Mouse (Mus musculus) embryonic facial prominence, embryonic 11.5 days (tissue): ENCODE results near the gene Pla2g2f. TPM values are rescaled to one million over a fixed set of nuclear protein-coding genes. Genes with fewer than 3 reads are reported as not detected.

Experiments used
- ATAC-seq: fragments of 200-750 bp; cut with Nextera tagmentation; replicated peaks from 2 replicates; pipeline ENCODE4 v1.8.0; 2017; ENCODE audit warnings: low read depth; ENCODE audit not compliant: insufficient number of reproducible peaks, low FRiP score, low TSS enrichment
- DNase-seq: peaks from one replicate; pipeline ENCODE4 v3.0.0-alpha.2; 2015; ENCODE audit warnings: low spot score
- H3K27ac ChIP-seq: fragments of 300-500 bp; sonication (generic); replicated peaks from 2 replicates; pipeline ENCODE4 v1.5.1; 2014; ENCODE audit warnings: mild to moderate bottlenecking, low read depth, low read length, control low read depth
- H3K27me3 ChIP-seq: fragments of 300-500 bp; sonication (generic); 2 replicates; pipeline ENCODE4 v1.6.1; 2014; ENCODE audit warnings: mild to moderate bottlenecking, low read length, moderate library complexity, mixed read lengths; ENCODE audit not compliant: control insufficient read depth, insufficient read depth
- H3K36me3 ChIP-seq: fragments of 300-500 bp; sonication (generic); replicated peaks from 2 replicates; pipeline ENCODE4 v1.6.1; 2014; ENCODE audit warnings: low read depth, mild to moderate bottlenecking, low read length, moderate library complexity, mixed read lengths; ENCODE audit not compliant: control insufficient read depth, insufficient read depth
- H3K4me1 ChIP-seq: fragments of 300-500 bp; sonication (generic); 2 replicates; pipeline ENCODE4 v1.6.1; 2014; ENCODE audit warnings: low read length, mixed read lengths; ENCODE audit not compliant: control insufficient read depth, insufficient read depth
- H3K4me2 ChIP-seq: fragments of 300-500 bp; sonication (generic); 2 replicates; pipeline ENCODE4 v1.6.1; 2014; ENCODE audit warnings: low read depth, mild to moderate bottlenecking, control low read depth, low read length, moderate library complexity
- H3K4me3 ChIP-seq: fragments of 300-500 bp; sonication (generic); 2 replicates; pipeline ENCODE4 v1.5.1; 2014; ENCODE audit warnings: low read depth, low read length, control low read depth
- H3K9ac ChIP-seq: fragments of 300-500 bp; sonication (generic); replicated peaks from 2 replicates; pipeline ENCODE4 v1.6.1; 2014; ENCODE audit warnings: mild to moderate bottlenecking, control low read depth, low read length
- H3K9me3 ChIP-seq: fragments of 300-500 bp; sonication (generic); replicated peaks from 2 replicates; pipeline ENCODE4 v1.6.1; 2016; ENCODE audit warnings: mild to moderate bottlenecking, low read length, inconsistent platforms, mixed read lengths; ENCODE audit not compliant: control insufficient read depth
- WGBS: fragments of 180-500 bp; shearing (Covaris S2); extraction: QIAGEN DNeasy Blood & Tissue Kit; methylation state at CpG from one replicate; pipeline ENCODE4 v1.1.7; 2014; 5-methylcytosine and 5-hydroxymethylcytosine counted together
- polyA plus RNA-seq: library from polyadenylated mRNA; unstranded; fragments of >200 nt; fragmentation: Nextera tagmentation; extraction: Ambion mirVana; gene quantifications from 2 replicates; pipeline ENCODE4 v1.2.1, GENCODE M21; 2014

The Pla2g2f gene
- polyA plus RNA-seq, 1 experiment from 2014 or later: not detected

DNA sequence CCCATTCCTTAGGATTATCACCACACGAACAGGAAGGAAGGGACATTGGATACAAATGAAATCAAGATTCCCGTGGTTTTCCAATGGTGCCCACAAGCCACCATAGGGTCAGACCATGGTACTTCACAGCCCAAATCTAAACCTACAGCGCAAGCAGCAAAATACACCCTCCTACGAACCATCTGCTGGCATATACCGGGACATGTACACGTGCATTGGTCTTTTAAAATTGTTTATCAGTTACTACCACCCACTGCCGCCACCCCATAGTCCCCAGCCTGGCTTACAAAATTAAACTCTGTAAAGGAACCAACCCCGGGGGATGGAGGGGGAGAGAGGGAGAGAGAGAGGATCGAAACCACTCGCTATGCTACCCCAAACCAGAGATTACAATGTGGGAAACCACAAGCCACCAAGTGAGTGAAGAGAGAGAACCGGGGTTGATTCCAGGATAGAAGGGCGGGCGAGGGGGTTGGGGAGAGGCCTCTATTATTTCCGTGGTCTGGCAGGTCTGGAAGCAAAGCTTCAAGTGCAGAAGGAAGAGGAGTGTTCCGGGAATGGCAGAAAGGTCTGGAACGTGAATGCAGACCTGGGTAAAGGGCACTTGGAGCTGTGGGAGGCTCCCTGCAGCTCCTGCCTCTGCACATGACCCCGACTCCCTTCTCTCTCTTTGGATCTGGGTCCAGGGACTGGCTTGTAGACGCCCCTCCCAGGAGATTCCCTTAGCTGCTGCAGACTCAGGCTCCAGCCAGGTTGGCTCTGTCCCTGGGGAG is 32.9 kb downstream of the Pla2g2f start, which contains the start of gene Pla2g2c:
Pla2g2c (plus strand) TSS at position 439 of the 773 bp plus-strand sequence.
- H3K27me3 ChIP-seq: no peaks in the 10 kb centered on the region
- peaks cover 2% of the 10 kb centered on the region; the same call in 1 of the 2 replicates for H3K4me1 ChIP-seq
- H3K4me3 ChIP-seq: peak within 1 kb of the TSS; percentile 21
- H3K27ac ChIP-seq: no peak within 1 kb of the TSS
- no peaks in the 10 kb centered on the region for H3K36me3 ChIP-seq
- 50% methylated on average over 18 of the region's 18 CpGs for WGBS
- ATAC-seq: no peak
- no peaks in the 10 kb centered on the region for H3K9me3 ChIP-seq
- peak within 1 kb of the TSS; percentile 63 for H3K4me2 ChIP-seq
- no peak for DNase-seq
- H3K9ac ChIP-seq: peak within 1 kb of the TSS; percentile 30

DNA sequence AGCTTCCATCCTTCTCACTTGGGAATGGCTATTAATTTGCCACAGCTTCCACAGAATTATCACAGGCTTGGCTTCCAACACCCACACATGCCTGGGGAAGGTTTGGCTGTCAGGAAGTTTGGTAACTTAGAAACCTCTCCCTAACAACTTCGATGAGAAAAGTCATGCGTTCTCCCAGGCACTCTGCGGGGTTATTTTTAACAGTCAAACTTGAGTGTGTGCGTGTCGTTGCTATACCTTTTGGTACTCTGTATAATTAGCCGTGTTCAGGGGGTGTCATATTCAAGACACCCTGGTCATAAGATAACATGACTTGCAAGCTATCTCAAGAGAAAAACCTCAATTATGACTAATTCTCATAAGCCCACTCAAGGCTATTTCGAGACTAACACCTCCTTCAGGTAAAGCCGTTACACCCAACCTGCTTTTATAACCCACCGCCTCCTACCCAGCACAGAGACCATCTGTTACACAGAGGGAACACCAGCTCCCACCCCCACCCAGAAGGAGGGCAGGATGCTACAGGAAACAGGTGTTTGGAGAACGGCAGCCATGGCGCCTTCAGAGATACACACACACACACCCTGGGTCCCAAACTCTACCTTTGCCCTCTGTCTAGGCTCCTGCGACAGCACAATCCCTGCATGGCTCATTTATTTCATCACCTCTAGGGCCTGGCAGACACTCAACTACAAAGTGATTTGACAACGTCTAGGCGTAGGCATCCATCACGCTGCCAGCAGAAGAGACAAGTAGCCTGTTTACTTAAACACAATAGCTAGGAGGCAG is 33.7 kb downstream of the Pla2g2f start:
- no peak for DNase-seq
- ATAC-seq: no peak
- Histone ChIP-seq H3K27ac (no peak overlapping the region), H3K9ac (no peak overlapping the region), H3K4me1 (peaks cover 2% of the 10 kb centered on the region; the same call in 1 of the 2 replicates), H3K9me3 (no peaks in the 10 kb centered on the region), H3K36me3 (no peaks in the 10 kb centered on the region), H3K4me2 (no peak overlapping the region), H3K4me3 (no peak overlapping the region), H3K27me3 (no peaks in the 10 kb centered on the region)
- WGBS: 75% methylated on average over 15 of the region's 15 CpGs

DNA sequence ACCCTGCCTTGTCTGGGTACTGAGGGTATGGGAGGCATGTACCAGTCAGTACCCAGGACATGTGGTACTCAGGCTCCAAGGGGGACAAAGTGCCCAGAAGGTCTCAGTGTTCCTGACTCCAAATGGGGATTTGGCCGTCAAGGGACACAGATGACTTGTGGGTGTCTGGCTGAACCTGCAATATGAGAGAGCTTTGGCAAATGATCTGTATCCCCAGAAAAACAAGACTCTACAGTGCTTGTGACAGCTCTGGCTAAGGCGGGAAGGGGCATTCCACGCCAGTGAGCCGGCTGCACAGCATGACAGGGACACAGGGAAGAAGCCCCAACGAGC is 38.2 kb downstream of the Pla2g2f start:
- WGBS: 80% methylated on average over 5 of the region's 5 CpGs
- Histone ChIP-seq H3K4me1 (no peaks in the 10 kb centered on the region), H3K4me3 (no peak overlapping the region), H3K27me3 (no peaks in the 10 kb centered on the region), H3K9me3 (no peaks in the 10 kb centered on the region), H3K4me2 (no peak overlapping the region), H3K36me3 (no peaks in the 10 kb centered on the region), H3K9ac (no peak overlapping the region), H3K27ac (no peak overlapping the region)
- ATAC-seq (no peak), DNase-seq (no peak)

- no peaks in the 10 kb centered on the region for H3K36me3 ChIP-seq
- H3K4me2 ChIP-seq: no peak overlapping the region
- no peaks in the 10 kb centered on the region for H3K27me3 ChIP-seq
- WGBS: 85% methylated on average over 5 of the region's 5 CpGs
- no peak overlapping the region for H3K27ac ChIP-seq
- no peak overlapping the region for H3K4me3 ChIP-seq
- H3K9ac ChIP-seq: no peak overlapping the region
- DNase-seq (no peak), ATAC-seq (no peak)
- no peaks in the 10 kb centered on the region for H3K4me1 ChIP-seq
- H3K9me3 ChIP-seq: no peaks in the 10 kb centered on the region
These were observed 38.7 kb downstream of the Pla2g2f start for GRCm38 (mm10) chr4:138718586-138719263.

GRCm38 (mm10) chr4:138716697-138717096 is 40.7 kb downstream of the Pla2g2f start:
- H3K27ac ChIP-seq: no peak overlapping the region
- H3K9me3 ChIP-seq: no peaks in the 10 kb centered on the region

GRCm38 (mm10) chr4:138714186-138714585 is 43.2 kb downstream of the Pla2g2f start:
- no peaks in the 10 kb centered on the region for H3K36me3 ChIP-seq
- no peak overlapping the region for H3K4me2 ChIP-seq
- no peak overlapping the region for H3K27ac ChIP-seq
- no peak overlapping the region for H3K4me3 ChIP-seq
- H3K9ac ChIP-seq: no peak overlapping the region
- WGBS: 85% methylated on average over 1 of the region's 1 CpGs
- H3K9me3 ChIP-seq: no peaks in the 10 kb centered on the region
- no peaks in the 10 kb centered on the region for H3K27me3 ChIP-seq
- ATAC-seq (no peak), DNase-seq (no peak)
- no peaks in the 10 kb centered on the region for H3K4me1 ChIP-seq

More at GRCm38 (mm10) chr4:138716697-138717096, 40.7 kb downstream of the Pla2g2f start:
- H3K4me1 ChIP-seq: no peaks in the 10 kb centered on the region
- no peak overlapping the region for H3K4me2 ChIP-seq
- no peak overlapping the region for H3K9ac ChIP-seq
- WGBS: 89% methylated on average over 9 of the region's 9 CpGs
- no peak overlapping the region for H3K4me3 ChIP-seq
- no peak for DNase-seq
- no peaks in the 10 kb centered on the region for H3K36me3 ChIP-seq
- H3K27me3 ChIP-seq: no peaks in the 10 kb centered on the region
- no peak for ATAC-seq

DNA sequence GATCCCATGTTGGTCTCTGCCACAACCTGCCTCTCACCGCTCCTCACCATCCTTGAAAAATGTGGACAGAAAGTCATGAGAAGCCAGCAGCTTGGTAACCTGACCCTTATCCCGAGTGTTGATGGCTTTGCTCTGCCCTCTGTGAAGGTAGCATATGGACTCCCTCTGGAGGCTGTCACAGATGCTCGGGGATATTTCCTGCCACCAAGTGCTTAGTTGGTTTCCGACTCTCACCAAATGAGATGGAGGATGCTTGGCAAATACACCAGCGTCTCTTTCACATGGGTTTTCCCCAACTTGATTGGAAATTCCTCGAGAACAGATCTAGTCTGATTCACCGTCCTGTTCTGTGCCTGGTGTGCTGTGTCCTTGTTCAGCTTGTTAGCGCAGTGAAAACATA is 44.8 kb downstream of the Pla2g2f start:
- H3K36me3 ChIP-seq: no peaks in the 10 kb centered on the region
- no peaks in the 10 kb centered on the region for H3K4me1 ChIP-seq
- WGBS: 79% methylated on average over 8 of the region's 8 CpGs
- H3K9me3 ChIP-seq: no peaks in the 10 kb centered on the region
- ATAC-seq: no peak
- H3K9ac ChIP-seq: no peak overlapping the region
- H3K4me3 ChIP-seq: no peak overlapping the region
- H3K27ac ChIP-seq: no peak overlapping the region
- no peak overlapping the region for H3K4me2 ChIP-seq
- DNase-seq: no peak
- no peaks in the 10 kb centered on the region for H3K27me3 ChIP-seq
